Mouse (Mus musculus): ENCODE measurements around the gene Fgfr2.

- no peak for TF ChIP-seq CTCF (IDR thresholded peaks at IDR 0.05; ENCODE audit: insufficient read depth, low read length)
- TF ChIP-seq POLR2A (IDR thresholded peaks at IDR 0.05; ENCODE audit: borderline replicate concordance, extremely low read depth, low read depth, low read length), result no peak
These were observed 518.4 kb downstream of the Fgfr2 start for GRCm38 (mm10) chr7:132604720-132605119.
